Mouse (Mus musculus) heart, embryonic 14.5 days (tissue): Measurements from ENCODE around the gene Cs. TPM values are rescaled to one million over a fixed set of nuclear protein-coding genes. Genes with fewer than 3 reads are reported as not detected.

ENCODE experiments used
- ATAC-seq: fragments of 200-750 bp; cut with Nextera tagmentation; 2 replicates; pipeline ENCODE4 v1.8.0; 2017; ENCODE audit warnings: low read depth, moderate TSS enrichment; ENCODE audit not compliant: insufficient number of reproducible peaks, insufficient read depth, low FRiP score
- H3K27ac ChIP-seq, 2 experiments: fragments of 200-500 bp in 1 of 2; fragments of 300-500 bp in 1 of 2; sonication (generic) in 1 of 2; replicated peaks in 1 of 2; 2 replicates each; pipeline ENCODE4 v1.5.1; 2012 to 2014; ENCODE audit warnings: low read depth in 2 of 2, low read length in 2 of 2, control low read depth in 1 of 2, mild to moderate bottlenecking in 1 of 2, mixed read lengths in 1 of 2; ENCODE audit not compliant: control insufficient read depth in 1 of 2, insufficient read depth in 1 of 2
- H3K27me3 ChIP-seq: fragments of 300-500 bp; sonication (generic); 2 replicates; pipeline ENCODE4 v1.6.1; 2014; ENCODE audit warnings: mild to moderate bottlenecking, low read length, control low read depth; ENCODE audit not compliant: control insufficient read depth, insufficient read depth
- H3K36me3 ChIP-seq: fragments of 300-500 bp; sonication (generic); 2 replicates; pipeline ENCODE4 v1.6.1; 2014; ENCODE audit warnings: mild to moderate bottlenecking, control low read depth, low read length, mixed read lengths; ENCODE audit not compliant: control insufficient read depth, insufficient read depth
- H3K4me1 ChIP-seq, 2 experiments: fragments of 200-500 bp in 1 of 2; fragments of 300-500 bp in 1 of 2; sonication (generic) in 1 of 2; 2 replicates each; pipeline ENCODE4 v1.6.1; 2012 to 2014; ENCODE audit warnings: low read length in 2 of 2, control low read depth in 1 of 2, mixed read lengths in 1 of 2; ENCODE audit not compliant: control insufficient read depth in 2 of 2, insufficient read depth in 2 of 2
- H3K4me2 ChIP-seq: fragments of 300-500 bp; sonication (generic); 2 replicates; pipeline ENCODE4 v1.6.1; 2014; ENCODE audit warnings: mild to moderate bottlenecking, low read length
- H3K4me3 ChIP-seq, 2 experiments: fragments of 200-500 bp in 1 of 2; fragments of 300-500 bp in 1 of 2; sonication (generic) in 1 of 2; 2 replicates each; pipeline ENCODE4 v1.5.1; 2012 to 2014; ENCODE audit warnings: low read length in 2 of 2, mild to moderate bottlenecking in 2 of 2, control low read depth in 1 of 2, low read depth in 1 of 2, moderate library complexity in 1 of 2; ENCODE audit not compliant: control insufficient read depth in 1 of 2, insufficient read depth in 1 of 2
- H3K9ac ChIP-seq: fragments of 300-500 bp; sonication (generic); 2 replicates; pipeline ENCODE4 v1.6.1; 2014; ENCODE audit warnings: mild to moderate bottlenecking, low read length
- H3K9me3 ChIP-seq: fragments of 300-500 bp; sonication (generic); 2 replicates; pipeline ENCODE4 v1.6.1; 2016; ENCODE audit warnings: low read length, control low read depth; ENCODE audit not compliant: control insufficient read depth
- WGBS: fragments of 180-500 bp; shearing (Covaris S2); extraction: QIAGEN DNeasy Blood & Tissue Kit; methylation state at CpG from one replicate; pipeline ENCODE4 v1.1.7; 2014; 5-methylcytosine and 5-hydroxymethylcytosine counted together
- polyA plus RNA-seq: library from polyadenylated mRNA; unstranded; fragments of >200 nt; fragmentation: Nextera tagmentation; extraction: Ambion mirVana; gene quantifications from 2 replicates; pipeline ENCODE4 v1.2.1, GENCODE M21; 2014

The Cs gene
- polyA plus RNA-seq, 1 experiment from 2014 or later = 493 TPM

DNA sequence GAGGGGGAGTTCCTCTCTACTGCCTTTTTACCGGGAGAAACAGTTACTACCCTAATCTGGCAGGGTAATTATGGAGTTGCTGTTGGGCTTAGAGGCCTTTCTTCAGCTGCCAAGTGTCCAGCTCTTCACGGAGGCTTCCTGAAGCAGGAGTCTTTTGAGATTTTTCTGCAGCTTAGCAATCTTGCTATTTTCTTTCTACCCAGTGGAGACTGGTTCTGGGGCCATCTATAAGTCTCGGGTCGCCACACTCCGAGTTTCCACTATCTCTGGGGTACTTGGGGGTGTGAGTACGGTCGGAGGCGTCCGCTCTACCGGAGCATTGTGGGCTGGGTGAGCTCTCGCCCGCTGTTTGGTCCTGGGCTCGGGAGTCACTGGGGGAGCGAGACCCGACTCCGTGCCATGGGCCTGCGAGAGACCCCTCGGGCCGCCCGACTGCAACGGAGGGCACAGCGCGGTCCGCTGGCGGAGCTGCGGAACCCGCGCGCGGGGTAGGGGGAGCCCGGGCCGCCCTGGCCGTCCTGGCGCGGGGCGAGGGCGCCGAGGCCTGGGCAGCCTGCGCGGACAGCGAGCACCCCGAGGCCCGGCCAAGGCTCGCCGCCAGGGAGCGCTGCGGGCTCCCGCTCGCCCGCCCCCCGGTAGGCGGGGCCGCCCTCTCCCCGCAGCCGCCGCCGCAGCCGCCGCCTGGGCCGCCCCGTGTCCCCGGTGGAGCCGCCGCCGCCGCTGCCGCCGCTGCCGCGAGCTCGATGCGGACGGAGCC is 39.1 kb downstream of the Cs start, which contains the start of gene Ankrd52:
TSS of gene Ankrd52 (plus strand) at position 661 of the 757 bp plus-strand sequence.
- WGBS = under 1% methylated on average over 58 of the region's 73 CpGs
- Histone ChIP-seq H3K4me3 (peak within 1 kb of the TSS; percentile 58 to 84), H3K9ac (peak within 1 kb of the TSS; percentile 95), H3K27me3 (no peaks in the 10 kb centered on the region), H3K36me3 (peaks cover 32% of the 10 kb centered on the region), H3K27ac (peak within 1 kb of the TSS; percentile 93), H3K9me3 (no peaks in the 10 kb centered on the region), H3K4me2 (peak within 1 kb of the TSS; percentile 90), H3K4me1 (peaks cover 10 to 20% of the 10 kb centered on the region in 2 experiments)
- peak; percentile 91 for ATAC-seq

DNA sequence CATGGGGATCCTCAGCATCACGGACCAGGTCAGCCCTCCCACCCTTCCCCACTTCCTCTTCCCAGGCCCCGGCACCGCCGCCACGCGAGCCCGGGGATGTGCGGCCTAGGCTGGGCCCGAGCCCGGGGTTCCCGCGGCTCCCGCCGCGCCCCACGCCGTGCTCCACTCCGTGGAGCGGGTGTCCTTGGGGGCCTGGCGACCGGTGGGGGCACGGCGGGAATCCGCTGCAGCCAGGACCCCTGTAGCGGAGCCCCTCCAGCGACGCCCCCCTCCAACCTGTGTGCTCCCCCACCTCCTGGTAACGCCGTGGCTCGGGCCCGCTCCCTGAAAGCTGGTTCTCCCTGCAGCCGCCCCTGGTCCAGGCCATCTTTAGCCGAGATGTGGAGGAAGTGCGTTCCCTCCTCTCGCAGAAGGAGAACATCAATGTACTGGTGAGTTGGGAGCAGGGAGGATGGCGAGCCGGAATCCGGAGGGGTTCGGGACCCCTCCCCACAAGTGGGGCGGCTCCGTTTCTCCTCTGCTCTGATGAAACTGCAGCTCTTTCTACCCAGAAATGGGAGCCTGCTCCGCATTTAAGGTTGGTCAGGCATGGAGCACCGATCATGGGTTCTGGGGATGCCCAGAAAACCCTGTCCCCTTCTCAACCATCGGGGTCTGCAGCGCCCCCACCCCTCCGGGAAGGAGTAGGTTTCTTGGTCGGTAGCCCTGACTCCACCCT is 39.8 kb downstream of the Cs start:
- Histone ChIP-seq H3K27me3 (no peaks in the 10 kb centered on the region), H3K4me2 (peak overlapping the region; percentile 90), H3K36me3 (peaks cover 40% of the 10 kb centered on the region), H3K27ac (peak overlapping the region; percentile 40 to 93; a peak in 3 of 4 replicates), H3K9me3 (no peaks in the 10 kb centered on the region), H3K4me3 (peak overlapping the region; percentile 58 to 84), H3K4me1 (peaks cover 10 to 20% of the 10 kb centered on the region in 2 experiments), H3K9ac (peak overlapping the region; percentile 95)
- ATAC-seq = peak; percentile 46
- under 1% methylated on average over 36 of the region's 47 CpGs for WGBS

- peak overlapping the region; percentile 58 to 84 for H3K4me3 ChIP-seq
- peak overlapping the region; percentile 95 for H3K9ac ChIP-seq
- ATAC-seq = no peak
- H3K36me3 ChIP-seq = peaks cover 46% of the 10 kb centered on the region
- WGBS = 63% methylated on average over 14 of the region's 14 CpGs
- H3K27ac ChIP-seq = peak overlapping the region in 1 of 2 experiments; percentile 93; a peak in 2 of 4 replicates
- H3K27me3 ChIP-seq = no peaks in the 10 kb centered on the region
- peak overlapping the region; percentile 90 for H3K4me2 ChIP-seq
- peaks cover 9 to 19% of the 10 kb centered on the region in 2 experiments for H3K4me1 ChIP-seq
- H3K9me3 ChIP-seq = no peaks in the 10 kb centered on the region
Observed at GRCm38 (mm10) chr10:128377940-128378448, 40.5 kb downstream of the Cs start.

- no peak for ATAC-seq
- no peak overlapping the region for H3K27ac ChIP-seq
- no peaks in the 10 kb centered on the region for H3K27me3 ChIP-seq
- peak overlapping the region; percentile 90 for H3K4me2 ChIP-seq
- no peaks in the 10 kb centered on the region for H3K9me3 ChIP-seq
- H3K4me1 ChIP-seq = peaks cover 8 to 14% of the 10 kb centered on the region in 2 experiments; a peak in 3 of 4 replicates
- WGBS = 69% methylated on average over 3 of the region's 3 CpGs
- H3K4me3 ChIP-seq = no peak overlapping the region
- peaks cover 50% of the 10 kb centered on the region for H3K36me3 ChIP-seq
- peak overlapping the region; percentile 95; the same call in 1 of the 2 replicates for H3K9ac ChIP-seq
Observed at GRCm38 (mm10) chr10:128378462-128378861, 40.9 kb downstream of the Cs start.

- no peak overlapping the region for H3K4me2 ChIP-seq
- H3K4me3 ChIP-seq = no peak overlapping the region
- no peak for ATAC-seq
- H3K27ac ChIP-seq = no peak overlapping the region
- WGBS = 96% methylated on average over 7 of the region's 7 CpGs
- H3K27me3 ChIP-seq = no peaks in the 10 kb centered on the region
- H3K36me3 ChIP-seq = peaks cover 58% of the 10 kb centered on the region
- peaks cover 8 to 14% of the 10 kb centered on the region in 2 experiments; a peak in 3 of 4 replicates for H3K4me1 ChIP-seq
- H3K9me3 ChIP-seq = no peaks in the 10 kb centered on the region
- no peak overlapping the region for H3K9ac ChIP-seq
Observed at GRCm38 (mm10) chr10:128379260-128379659, 41.7 kb downstream of the Cs start.

DNA sequence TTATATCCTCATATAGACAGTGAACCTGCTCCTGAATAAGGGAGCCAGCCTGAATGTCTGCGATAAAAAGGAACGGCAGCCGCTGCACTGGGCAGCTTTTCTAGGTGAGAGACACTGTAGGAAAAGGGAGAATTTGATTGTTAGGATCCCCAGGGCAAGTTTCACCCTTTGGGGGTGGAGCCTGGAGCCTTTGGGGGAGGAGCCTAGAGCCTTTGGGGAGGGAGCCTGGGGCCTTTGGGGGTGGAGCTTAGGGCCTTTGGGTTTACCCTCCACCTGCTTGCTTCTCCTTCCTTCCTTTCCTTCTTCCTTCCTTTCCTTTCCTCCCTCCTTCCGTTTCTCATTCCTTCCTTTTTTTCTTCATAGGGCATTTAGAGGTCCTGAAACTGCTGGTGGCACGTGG is 43.0 kb downstream of the Cs start:
- Histone ChIP-seq H3K9me3 (no peaks in the 10 kb centered on the region), H3K36me3 (peaks cover 71% of the 10 kb centered on the region), H3K4me1 (peaks cover 8 to 14% of the 10 kb centered on the region in 2 experiments; a peak in 3 of 4 replicates), H3K4me2 (no peak overlapping the region), H3K27me3 (no peaks in the 10 kb centered on the region), H3K27ac (no peak overlapping the region), H3K4me3 (no peak overlapping the region), H3K9ac (no peak overlapping the region)
- no peak for ATAC-seq
- WGBS = 82% methylated on average over 5 of the region's 5 CpGs

DNA sequence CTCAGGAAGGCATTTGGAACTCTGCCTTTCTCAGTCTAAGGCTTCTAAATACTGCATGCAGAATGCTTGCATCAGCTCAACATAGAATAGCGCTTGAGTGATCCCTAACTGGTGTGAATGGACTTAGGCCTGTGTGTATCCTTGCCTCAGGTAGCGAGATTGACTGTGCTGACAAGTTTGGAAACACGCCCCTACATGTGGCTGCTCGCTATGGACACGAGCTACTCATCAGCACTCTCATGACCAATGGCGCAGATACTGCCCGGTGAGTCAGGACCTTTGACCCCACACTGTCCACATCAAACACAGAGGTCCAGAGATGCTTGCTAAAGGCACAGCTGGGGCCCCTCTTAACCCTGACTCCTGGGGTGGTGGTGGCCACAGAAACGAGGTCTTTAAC is 44.9 kb downstream of the Cs start:
- Histone ChIP-seq H3K36me3 (peaks cover 91% of the 10 kb centered on the region), H3K4me3 (no peak overlapping the region), H3K9ac (no peak overlapping the region), H3K4me2 (no peak overlapping the region), H3K4me1 (peaks cover 6 to 10% of the 10 kb centered on the region in 2 experiments; a peak in 3 of 4 replicates), H3K9me3 (no peaks in the 10 kb centered on the region), H3K27ac (no peak overlapping the region), H3K27me3 (no peaks in the 10 kb centered on the region)
- 91% methylated on average over 8 of the region's 8 CpGs for WGBS
- no peak for ATAC-seq
